Mouse (Mus musculus) bone marrow, adult 2 months (tissue): ENCODE measurements around the gene Sufu. TPM values are rescaled to one million over a fixed set of nuclear protein-coding genes. Genes with fewer than 3 reads are reported as not detected.
A peak's percentile ranks its signal among the peaks of the same experiment; 100 is the strongest.

ENCODE experiments used
- H3K27ac ChIP-seq: fragments of 200-500 bp; 2 replicates; pipeline ENCODE4 v1.5.1; 2012; ENCODE audit warnings: low read depth, mild to moderate bottlenecking, control low read depth, inconsistent platforms, low read length; ENCODE audit not compliant: control insufficient read depth, poor library complexity, insufficient read depth
- H3K4me1 ChIP-seq: fragments of 200-500 bp; 2 replicates; pipeline ENCODE4 v1.6.1; 2011; ENCODE audit warnings: low read length; ENCODE audit not compliant: control insufficient read depth, insufficient read depth
- H3K4me3 ChIP-seq: fragments of 200-500 bp; replicated peaks from 2 replicates; pipeline ENCODE3; 2011; ENCODE audit warnings: mild to moderate bottlenecking, low read depth, low read length, control low read depth; ENCODE audit not compliant: control insufficient read depth
- CTCF ChIP-seq: fragments of 200-500 bp; IDR thresholded peaks from 2 replicates; pipeline ENCODE4 v1.5.1; 2011; ENCODE audit warnings: low read length, control low read depth; ENCODE audit not compliant: control insufficient read depth, insufficient read depth
- POLR2A ChIP-seq: fragments of 200-500 bp; IDR thresholded peaks from 2 replicates; pipeline ENCODE4 v1.6.1; 2011; ENCODE audit warnings: low read depth, mild to moderate bottlenecking, control low read depth, low read length, borderline replicate concordance; ENCODE audit not compliant: control insufficient read depth
- WGBS: fragments of 180-500 bp; shearing (Covaris S2); methylation state at CpG from one replicate; pipeline ENCODE4 v1.1.7; 2018; 5-methylcytosine and 5-hydroxymethylcytosine counted together
- polyA plus RNA-seq: library from polyadenylated mRNA; stranded (reverse); fragments of >200 nt; gene quantifications from 2 replicates; pipeline ENCODE4 v1.2.4, GENCODE M21; 2011; ENCODE audit warnings: low replicate concordance; ENCODE audit not compliant: missing spikeins, insufficient read depth, insufficient read length

Sufu gene
- polyA plus RNA-seq, result 5.3 and 6.3 TPM in 2 replicates

DNA sequence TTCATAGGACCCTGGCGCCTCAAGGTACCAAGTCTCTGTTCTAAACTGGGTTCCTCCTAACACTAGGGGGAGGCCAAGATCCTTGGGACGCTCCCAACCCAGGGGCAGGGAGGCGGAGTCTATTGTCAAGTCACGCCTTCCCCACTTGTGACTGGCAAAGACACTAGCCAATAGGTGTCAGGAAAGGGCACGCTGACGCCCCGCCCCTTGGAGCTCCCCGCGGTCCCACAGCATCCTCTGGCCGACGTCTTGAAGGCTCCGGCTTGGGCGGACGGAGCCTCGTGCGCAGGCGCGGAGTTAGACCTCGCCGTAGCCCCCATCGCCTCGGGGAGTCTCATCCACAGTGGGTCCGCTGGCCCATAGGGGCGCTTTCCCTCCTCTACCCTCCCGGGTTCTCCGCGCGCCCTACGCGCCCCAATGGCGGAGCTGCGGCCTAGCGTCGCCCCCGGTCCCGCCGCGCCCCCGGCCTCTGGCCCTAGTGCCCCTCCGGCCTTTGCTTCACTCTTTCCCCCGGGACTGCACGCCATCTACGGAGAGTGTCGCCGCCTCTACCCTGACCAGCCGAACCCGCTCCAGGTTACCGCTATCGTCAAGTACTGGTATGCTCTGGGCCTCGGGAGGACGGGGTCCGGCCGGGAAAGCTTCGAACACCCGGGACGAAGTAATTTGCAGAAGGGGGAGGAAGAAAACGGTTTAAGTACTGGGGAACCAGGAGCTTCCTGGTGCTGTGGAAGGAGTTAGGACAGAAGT lies at the start of gene Sufu:
Gene Sufu, plus strand, starts transcription at position 211 of the 750 bp plus-strand sequence.
- under 1% methylated on average over 57 of the region's 57 CpGs for WGBS
- H3K27ac ChIP-seq, result peak within 1 kb of the TSS; percentile 1; the same call in 1 of the 2 replicates
- 0 out of 2 replicates have a peak, but pooled peaks have one; percentile 57 for TF ChIP-seq POLR2A
- TF ChIP-seq CTCF, result peak; percentile 94
- H3K4me3 ChIP-seq, result peak within 1 kb of the TSS; percentile 95
- H3K4me1 ChIP-seq, result no peaks in the 10 kb centered on the region

DNA sequence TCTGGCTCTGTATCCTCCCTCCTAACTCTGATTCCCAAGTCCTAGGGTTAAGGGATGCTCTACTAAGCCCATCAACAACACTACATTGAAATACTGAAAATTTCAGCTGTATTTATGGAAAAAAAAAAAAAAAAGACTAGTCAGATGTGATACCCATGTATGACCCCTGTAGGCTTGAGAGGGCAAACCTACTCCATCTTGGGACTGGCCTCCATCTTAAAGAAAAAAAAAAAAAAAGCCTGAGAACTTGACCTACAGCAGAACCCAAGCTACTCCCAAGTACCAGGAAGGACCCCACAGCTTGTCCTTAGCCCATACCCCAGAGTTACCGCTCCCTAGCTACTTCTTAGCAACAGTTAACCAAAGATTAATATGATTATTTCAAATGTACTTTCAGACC lies 49.5 kb upstream of the Sufu start:
- Histone ChIP-seq H3K4me1 (peaks cover 4% of the 10 kb centered on the region), H3K4me3 (no peak overlapping the region), H3K27ac (no peak overlapping the region)
- TF ChIP-seq POLR2A (no peak), CTCF (no peak)
- WGBS, result 91% methylated on average over 1 of the region's 1 CpGs

DNA sequence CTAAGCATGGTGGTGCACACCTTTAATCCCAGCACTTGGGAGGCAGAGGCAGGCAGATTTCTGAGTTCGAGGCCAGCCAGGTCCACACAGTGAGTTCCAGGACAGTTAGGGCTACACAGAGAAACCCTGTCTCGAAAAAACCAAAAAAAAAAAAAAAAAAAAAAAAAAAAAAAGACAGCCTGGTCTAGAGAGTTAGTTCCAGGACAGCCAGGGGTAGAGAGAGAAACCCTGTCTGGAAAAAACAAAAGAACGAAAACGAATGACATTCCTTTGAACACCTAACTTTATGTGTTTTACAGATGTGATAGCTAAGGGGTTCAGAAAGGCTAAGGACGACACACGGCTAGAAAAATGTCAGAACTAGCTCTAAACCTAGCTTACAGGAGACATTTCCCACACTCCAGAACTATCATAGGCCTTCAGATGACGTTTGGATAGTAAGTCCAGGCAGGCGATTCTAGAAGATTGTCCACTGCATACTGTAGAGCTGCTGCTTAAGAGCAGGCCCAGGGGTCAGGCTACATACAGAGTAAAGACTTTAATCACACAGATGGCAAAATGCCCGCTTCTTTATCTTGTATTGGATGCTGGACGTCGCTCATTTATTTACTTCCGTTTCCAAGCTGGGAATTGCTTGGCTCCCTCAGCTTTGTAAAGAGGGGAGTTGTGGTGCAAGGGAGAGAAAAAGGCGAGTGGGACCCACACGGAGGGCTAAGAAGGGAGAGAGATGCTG lies 48.6 kb upstream of the Sufu start:
- Histone ChIP-seq H3K4me1 (peaks cover 4% of the 10 kb centered on the region), H3K27ac (peak overlapping the region; percentile 67), H3K4me3 (peak overlapping the region; percentile 67)
- WGBS, result 22% methylated on average over 14 of the region's 14 CpGs
- no peak for TF ChIP-seq POLR2A
- TF ChIP-seq CTCF, result no peak

DNA sequence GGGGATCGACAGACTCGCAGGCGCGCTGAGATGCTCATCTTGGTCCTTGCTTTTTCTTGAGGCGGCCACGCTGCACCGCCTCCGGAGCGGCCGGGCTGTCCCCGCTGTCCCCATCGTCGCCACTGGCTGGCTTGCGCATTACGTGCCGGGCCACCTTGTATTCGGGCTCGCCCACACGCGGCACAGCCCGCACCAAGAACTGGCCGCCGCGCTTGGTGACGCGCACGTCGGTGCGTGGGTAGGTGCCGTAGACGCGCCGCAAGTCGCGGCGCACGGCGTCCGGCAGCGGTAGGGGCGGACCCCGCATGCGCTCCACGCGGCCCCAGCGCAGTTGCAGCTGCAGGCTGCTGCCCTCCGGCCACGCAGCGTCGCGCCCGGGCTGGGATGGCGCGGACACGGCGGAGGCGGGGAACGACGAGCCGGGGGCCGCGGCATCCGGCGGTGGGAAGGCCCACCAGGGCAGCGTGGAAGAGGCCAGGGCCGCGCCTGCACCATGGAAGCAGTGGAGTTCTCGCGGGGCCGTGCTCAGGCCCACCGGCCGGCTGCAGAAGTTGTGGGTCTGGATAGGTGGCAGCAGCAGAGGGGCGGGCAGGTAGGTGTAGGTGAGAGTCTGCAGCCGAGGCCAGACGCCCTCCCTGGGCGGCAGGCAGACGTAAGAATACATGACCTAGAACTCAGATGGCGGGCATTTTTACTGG lies 47.8 kb upstream of the Sufu start:
- Histone ChIP-seq H3K27ac (peak overlapping the region; percentile 67), H3K4me3 (peak overlapping the region; percentile 67), H3K4me1 (peaks cover 4% of the 10 kb centered on the region)
- under 1% methylated on average over 78 of the region's 78 CpGs for WGBS
- TF ChIP-seq POLR2A (peak; percentile 39; the same call in 1 of the 2 replicates), CTCF (no peak)

DNA sequence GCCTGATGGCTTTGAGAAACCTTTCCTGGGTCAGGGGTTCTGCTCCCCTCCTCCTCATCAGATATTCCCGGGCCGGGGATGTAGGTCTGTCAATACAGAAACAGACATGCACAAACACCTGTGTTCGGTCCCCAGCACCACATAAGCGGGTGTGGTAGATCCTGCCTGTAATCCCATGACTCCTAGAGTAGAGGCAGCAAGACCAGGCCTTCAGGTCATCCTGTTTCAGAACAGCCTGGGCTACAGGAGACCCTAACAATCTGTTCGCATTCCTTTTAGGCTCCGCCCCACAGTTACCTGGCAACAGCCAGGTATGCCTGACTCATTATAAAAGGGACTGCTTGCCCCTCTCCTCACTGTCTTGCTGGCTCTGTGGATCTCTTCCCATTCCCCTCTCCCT lies 47.1 kb upstream of the Sufu start:
- H3K4me3 ChIP-seq, result no peak overlapping the region
- peaks cover 4% of the 10 kb centered on the region for H3K4me1 ChIP-seq
- WGBS, result 54% methylated on average over 6 of the region's 6 CpGs
- TF ChIP-seq POLR2A, result no peak
- TF ChIP-seq CTCF, result no peak
- H3K27ac ChIP-seq, result no peak overlapping the region

DNA sequence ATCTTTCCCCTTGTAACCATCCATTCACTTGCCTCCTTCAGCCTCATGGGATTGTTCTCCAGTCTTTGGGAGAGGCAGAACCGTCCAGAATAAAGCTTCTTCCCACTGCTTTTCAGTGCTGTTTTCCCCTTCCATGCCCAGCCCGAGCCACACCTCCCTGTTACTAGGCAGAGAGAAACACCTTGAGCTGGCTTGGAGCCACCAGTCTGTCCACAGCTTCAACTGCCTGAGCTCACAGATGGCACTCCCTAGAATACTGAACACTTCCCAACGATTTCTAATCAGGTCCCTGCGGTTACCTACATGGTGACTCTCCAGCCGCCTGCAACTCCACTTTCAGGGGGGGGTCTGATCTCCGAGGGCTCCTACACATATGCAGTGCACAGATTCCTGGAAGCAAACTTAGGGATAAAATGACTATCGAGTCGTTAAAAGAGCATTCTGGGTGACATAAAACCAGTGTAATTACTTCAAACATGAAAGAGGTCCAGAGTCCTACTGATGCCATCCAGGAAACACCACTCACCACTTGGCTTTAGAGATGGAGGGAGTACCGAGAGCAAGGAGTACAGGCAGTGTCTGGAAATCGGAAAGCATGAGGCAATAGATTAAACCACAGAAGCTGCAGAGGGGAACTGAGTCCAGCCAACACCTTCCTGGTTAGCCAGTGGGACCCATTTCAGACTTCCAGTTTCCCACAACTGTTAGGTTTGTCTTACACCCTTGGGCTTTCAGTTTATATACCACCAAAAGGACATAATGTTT lies 46.3 kb upstream of the Sufu start, which contains the start of gene 2310034G01Rik:
Gene 2310034G01Rik, minus strand, starts transcription at position 135 of the 765 bp plus-strand sequence.
- peaks cover 4% of the 10 kb centered on the region for H3K4me1 ChIP-seq
- WGBS, result 36% methylated on average over 10 of the region's 10 CpGs
- H3K4me3 ChIP-seq, result peak within 1 kb of the TSS; percentile 67
- TF ChIP-seq POLR2A (no peak), CTCF (no peak)
- H3K27ac ChIP-seq, result peak within 1 kb of the TSS; percentile 67

DNA sequence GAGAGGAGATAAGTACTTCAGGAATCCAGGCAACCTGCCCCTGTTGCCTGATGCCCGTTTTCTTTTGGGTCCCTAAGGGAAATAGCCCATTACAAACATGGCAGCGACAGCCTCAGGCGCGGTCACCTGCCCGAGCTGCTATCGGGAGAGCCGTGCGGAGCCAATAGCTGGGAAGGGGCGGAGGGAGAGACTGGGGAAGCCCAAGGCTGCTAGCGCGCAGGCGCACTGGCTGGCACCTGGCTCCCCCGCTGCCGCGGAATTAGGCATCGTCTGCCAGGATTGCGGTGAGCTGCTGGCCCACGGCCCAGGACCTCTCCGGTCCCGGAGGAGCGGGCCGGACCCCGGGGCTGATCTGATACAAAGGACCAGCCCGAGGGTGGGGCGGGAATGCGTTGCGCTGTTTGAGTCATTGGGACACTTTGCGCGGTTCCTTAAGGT lies 40.0 kb upstream of the Sufu start:
- H3K27ac ChIP-seq, result peak overlapping the region; percentile 54

More for the DNA sequence above, 40.0 kb upstream of the Sufu start:
- under 1% methylated on average over 29 of the region's 29 CpGs for WGBS
- Histone ChIP-seq H3K4me3 (peak overlapping the region; percentile 81), H3K4me1 (peaks cover 2% of the 10 kb centered on the region)
- no peak for TF ChIP-seq CTCF
- peak; percentile 46; the same call in 1 of the 2 replicates for TF ChIP-seq POLR2A
